Mouse (Mus musculus): ENCODE data around the gene Rapgef1. TPM values are rescaled to one million over a fixed set of nuclear protein-coding genes. Genes with fewer than 3 reads are reported as not detected.
"Not testable (repeated sequence)": the region's sequence is repeated elsewhere in the genome, so short reads cannot be mapped to it uniquely, and the experiment has no call there.

Rapgef1 gene
- polyA plus RNA-seq, 1 experiment = 2.0 TPM

GRCm38 (mm10) chr2:29628186-29628585, 8.7 kb downstream of the Rapgef1 start:
- H3K4me3 ChIP-seq (replicated peaks) = no peak overlapping the region
- no peaks in the 10 kb centered on the region for H3K27me3 ChIP-seq (ENCODE audit: control insufficient read depth)
- H3K4me1 ChIP-seq (ENCODE audit: control insufficient read depth) = peaks cover 78% of the 10 kb centered on the region
- H3K36me3 ChIP-seq (ENCODE audit: control insufficient read depth) = peaks cover 47% of the 10 kb centered on the region
- TF ChIP-seq GATA1 (IDR thresholded peaks at IDR 0.05; ENCODE audit: low read length) (no peak), TAL1 (IDR thresholded peaks at IDR 0.05; ENCODE audit: low read length) (no peak)
- no peaks in the 10 kb centered on the region for H3K9me3 ChIP-seq (ENCODE audit: control insufficient read depth, low read length)

- Histone ChIP-seq H3K27me3 (ENCODE audit: control insufficient read depth) (no peaks in the 10 kb centered on the region), H3K9me3 (ENCODE audit: control insufficient read depth, low read length) (no peaks in the 10 kb centered on the region), H3K36me3 (ENCODE audit: control insufficient read depth) (peaks cover 42% of the 10 kb centered on the region), H3K4me1 (ENCODE audit: control insufficient read depth) (peaks cover 78% of the 10 kb centered on the region), H3K4me3 (replicated peaks) (no peak overlapping the region)
- TF ChIP-seq TAL1 (IDR thresholded peaks at IDR 0.05; ENCODE audit: low read length) (no peak), GATA1 (IDR thresholded peaks at IDR 0.05; ENCODE audit: low read length) (no peak)
These were observed 9.3 kb downstream of the Rapgef1 start for GRCm38 (mm10) chr2:29628763-29629181.

- H3K4me1 ChIP-seq (ENCODE audit: control insufficient read depth) = peaks cover 76% of the 10 kb centered on the region
- H3K36me3 ChIP-seq (ENCODE audit: control insufficient read depth) = peaks cover 42% of the 10 kb centered on the region
- H3K27me3 ChIP-seq (ENCODE audit: control insufficient read depth) = no peaks in the 10 kb centered on the region
- TF ChIP-seq TAL1 (IDR thresholded peaks at IDR 0.05; ENCODE audit: low read length) = no peak
- TF ChIP-seq GATA1 (IDR thresholded peaks at IDR 0.05; ENCODE audit: low read length) = no peak
- H3K4me3 ChIP-seq (replicated peaks) = no peak overlapping the region
- H3K9me3 ChIP-seq (ENCODE audit: control insufficient read depth, low read length) = no peaks in the 10 kb centered on the region
These were observed 9.8 kb downstream of the Rapgef1 start for GRCm38 (mm10) chr2:29629311-29629710.

- peaks cover 76% of the 10 kb centered on the region for H3K4me1 ChIP-seq (ENCODE audit: control insufficient read depth)
These were observed 10.7 kb downstream of the Rapgef1 start for GRCm38 (mm10) chr2:29630141-29630771.

GRCm38 (mm10) chr2:29631020-29631419, 11.5 kb downstream of the Rapgef1 start:
- Histone ChIP-seq H3K4me1 (ENCODE audit: control insufficient read depth) (peaks cover 71% of the 10 kb centered on the region), H3K9me3 (ENCODE audit: control insufficient read depth, low read length) (no peaks in the 10 kb centered on the region), H3K4me3 (replicated peaks) (no peak overlapping the region), H3K27me3 (ENCODE audit: control insufficient read depth) (no peaks in the 10 kb centered on the region), H3K36me3 (ENCODE audit: control insufficient read depth) (peaks cover 31% of the 10 kb centered on the region)
- TF ChIP-seq TAL1 (IDR thresholded peaks at IDR 0.05; ENCODE audit: low read length) = no peak
- no peak for TF ChIP-seq GATA1 (IDR thresholded peaks at IDR 0.05; ENCODE audit: low read length)

More at GRCm38 (mm10) chr2:29630141-29630771, 10.7 kb downstream of the Rapgef1 start:
- H3K36me3 ChIP-seq (ENCODE audit: control insufficient read depth) = peaks cover 37% of the 10 kb centered on the region
- no peak for TF ChIP-seq TAL1 (IDR thresholded peaks at IDR 0.05; ENCODE audit: low read length)
- TF ChIP-seq GATA1 (IDR thresholded peaks at IDR 0.05; ENCODE audit: low read length) = no peak
- no peaks in the 10 kb centered on the region for H3K9me3 ChIP-seq (ENCODE audit: control insufficient read depth, low read length)
- no peak overlapping the region for H3K4me3 ChIP-seq (replicated peaks)
- no peaks in the 10 kb centered on the region for H3K27me3 ChIP-seq (ENCODE audit: control insufficient read depth)

GRCm38 (mm10) chr2:29631564-29632167, 12.1 kb downstream of the Rapgef1 start:
- not testable (repeated sequence) for H3K4me3 ChIP-seq (replicated peaks); H3K9me3 ChIP-seq (ENCODE audit: control insufficient read depth, low read length); H3K27me3 ChIP-seq (ENCODE audit: control insufficient read depth)
- peaks cover 31% of the 10 kb centered on the region for H3K36me3 ChIP-seq (ENCODE audit: control insufficient read depth)
- peaks cover 71% of the 10 kb centered on the region for H3K4me1 ChIP-seq (ENCODE audit: control insufficient read depth)

GRCm38 (mm10) chr2:29632168-29632662, 12.7 kb downstream of the Rapgef1 start:
- peaks cover 66% of the 10 kb centered on the region for H3K4me1 ChIP-seq (ENCODE audit: control insufficient read depth)
- peaks cover 26% of the 10 kb centered on the region for H3K36me3 ChIP-seq (ENCODE audit: control insufficient read depth)
- H3K9me3 ChIP-seq (ENCODE audit: control insufficient read depth, low read length) = no peaks in the 10 kb centered on the region
- TF ChIP-seq GATA1 (IDR thresholded peaks at IDR 0.05; ENCODE audit: low read length) (no peak), TAL1 (IDR thresholded peaks at IDR 0.05; ENCODE audit: low read length) (no peak)
- H3K27me3 ChIP-seq (ENCODE audit: control insufficient read depth) = no peaks in the 10 kb centered on the region
- H3K4me3 ChIP-seq (replicated peaks) = no peak overlapping the region

- H3K4me1 ChIP-seq (ENCODE audit: control insufficient read depth) = peaks cover 58% of the 10 kb centered on the region
- no peaks in the 10 kb centered on the region for H3K27me3 ChIP-seq (ENCODE audit: control insufficient read depth)
- no peak overlapping the region for H3K4me3 ChIP-seq (replicated peaks)
- peaks cover 29% of the 10 kb centered on the region for H3K36me3 ChIP-seq (ENCODE audit: control insufficient read depth)
- no peaks in the 10 kb centered on the region for H3K9me3 ChIP-seq (ENCODE audit: control insufficient read depth, low read length)
- no peak for TF ChIP-seq TAL1 (IDR thresholded peaks at IDR 0.05; ENCODE audit: low read length)
- TF ChIP-seq GATA1 (IDR thresholded peaks at IDR 0.05; ENCODE audit: low read length) = no peak
These were observed 13.6 kb downstream of the Rapgef1 start for GRCm38 (mm10) chr2:29633101-29633554.

GRCm38 (mm10) chr2:29633782-29634181, 14.3 kb downstream of the Rapgef1 start:
- Histone ChIP-seq H3K36me3 (ENCODE audit: control insufficient read depth) (peaks cover 24% of the 10 kb centered on the region), H3K27me3 (ENCODE audit: control insufficient read depth) (no peaks in the 10 kb centered on the region), H3K4me1 (ENCODE audit: control insufficient read depth) (peaks cover 52% of the 10 kb centered on the region), H3K4me3 (replicated peaks) (no peak overlapping the region), H3K9me3 (ENCODE audit: control insufficient read depth, low read length) (no peaks in the 10 kb centered on the region)
- TF ChIP-seq GATA1 (IDR thresholded peaks at IDR 0.05; ENCODE audit: low read length) (no peak), TAL1 (IDR thresholded peaks at IDR 0.05; ENCODE audit: low read length) (no peak)
